Mouse (Mus musculus): ENCODE data around the gene Pepd.

Pepd gene

DNA sequence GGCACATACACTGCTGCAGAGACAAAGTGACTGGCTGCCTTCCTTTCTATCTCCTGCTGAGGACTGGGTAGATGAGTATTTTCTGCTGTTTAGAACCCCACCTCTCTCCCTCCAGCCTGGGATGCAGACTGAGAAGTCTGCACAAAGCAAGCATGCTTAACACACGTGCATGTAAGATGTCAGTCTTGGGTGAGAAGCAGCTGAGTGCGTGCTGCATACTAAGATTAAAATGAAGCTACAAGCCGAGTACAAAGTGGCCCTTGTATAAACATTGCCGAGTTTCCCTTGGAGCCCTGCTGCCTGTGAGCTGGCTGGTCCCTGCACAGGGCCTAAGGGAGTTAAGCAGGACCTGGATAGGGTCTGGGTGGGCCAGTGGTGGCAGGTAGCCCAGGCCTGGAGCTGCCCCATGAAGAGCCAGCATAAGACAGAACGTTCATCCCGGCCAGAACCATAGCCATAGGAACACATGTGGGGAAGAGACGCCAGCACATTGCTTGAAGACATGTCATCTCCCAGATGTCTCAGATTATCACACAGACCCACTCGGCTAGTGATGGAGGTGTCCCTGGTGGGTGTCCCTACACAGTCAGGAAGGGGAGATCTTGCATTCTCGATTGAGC, 115.7 kb downstream of the Pepd start:
- DNase-seq (ENCODE audit: low spot score) = peak; percentile 7

DNA sequence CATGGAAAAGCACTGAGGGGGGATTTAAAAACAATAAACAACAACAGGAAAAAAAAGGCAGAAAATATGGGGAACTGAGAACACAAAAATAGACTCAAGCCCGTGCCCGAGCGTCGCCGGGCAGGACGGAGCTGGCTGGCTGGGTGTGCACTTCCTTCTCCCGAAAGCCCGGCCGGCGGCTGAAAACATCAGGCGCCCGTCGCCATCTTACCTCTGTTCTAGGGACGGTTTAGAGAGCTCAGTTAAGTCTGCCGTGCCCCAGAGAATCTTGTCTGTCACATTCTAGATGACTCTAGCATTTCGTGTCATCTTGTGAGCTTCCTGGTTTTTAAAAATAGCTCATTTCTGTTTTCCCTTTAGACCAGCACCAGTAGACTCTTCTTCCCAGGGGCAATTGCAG, 116.4 kb downstream of the Pepd start:
- DNase-seq (ENCODE audit: low spot score) = peak; percentile 2

DNA sequence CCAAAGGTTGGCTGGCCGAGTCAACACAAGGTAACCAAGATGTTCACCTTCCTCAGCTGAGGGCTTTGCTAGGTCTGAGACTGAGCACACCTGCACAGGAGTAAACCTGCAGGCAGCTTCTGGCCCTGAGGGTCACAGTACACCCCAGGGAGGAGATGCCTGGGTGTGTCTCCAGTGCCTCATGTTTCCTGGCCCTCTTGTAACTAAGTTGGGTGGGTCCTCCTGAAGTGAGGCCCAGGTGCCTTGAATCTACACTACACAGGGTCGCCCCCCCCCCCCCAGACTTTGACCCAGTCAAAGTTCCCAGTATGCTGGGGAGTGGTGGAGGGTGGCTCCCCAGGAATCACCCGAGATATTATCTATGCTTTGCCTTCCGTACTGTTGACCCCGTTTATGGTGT, 117.0 kb downstream of the Pepd start:
- DNase-seq (ENCODE audit: low spot score) = no peak

DNA sequence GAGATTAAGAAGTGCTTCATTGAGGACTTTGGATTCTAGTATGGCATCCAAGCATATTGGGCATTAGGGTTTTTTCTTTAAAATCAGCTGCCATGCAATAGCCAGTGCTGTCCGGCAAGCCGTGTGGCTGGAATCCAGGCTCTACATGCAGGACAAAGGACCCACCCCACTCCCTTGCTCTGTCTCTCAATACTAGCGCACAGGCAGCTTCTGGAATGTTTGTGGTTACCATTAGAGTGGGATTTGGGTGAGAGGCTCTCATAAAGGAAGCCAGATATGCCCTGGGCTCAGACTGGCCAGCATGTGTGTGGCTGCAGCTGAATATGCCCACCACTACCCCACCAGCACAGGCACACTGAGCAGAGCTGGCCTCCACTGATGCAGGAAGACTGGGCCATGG, 117.5 kb downstream of the Pepd start:
- peak; percentile 25 for DNase-seq (ENCODE audit: low spot score)

DNA sequence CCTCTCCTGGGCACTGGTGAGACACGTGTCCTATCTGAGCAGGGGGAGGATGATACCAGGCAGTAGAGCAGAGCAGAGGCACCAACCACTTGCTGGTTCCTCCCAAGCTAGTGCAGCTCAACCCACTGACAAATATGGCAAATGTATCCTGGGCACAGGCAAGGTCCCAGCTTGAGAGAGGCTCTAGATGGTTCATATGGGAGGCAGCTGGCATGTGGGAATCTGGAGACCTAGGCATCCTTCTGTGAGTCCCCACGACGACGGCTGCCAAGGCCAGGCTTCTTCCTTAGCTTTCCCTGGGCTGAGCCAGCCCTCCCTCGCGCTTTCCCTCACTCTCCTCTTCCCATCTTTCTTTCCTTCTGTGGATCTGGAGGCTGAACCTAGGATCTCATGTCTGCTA, 118.4 kb downstream of the Pepd start:
- peak; percentile 16 for DNase-seq (ENCODE audit: low spot score)

DNA sequence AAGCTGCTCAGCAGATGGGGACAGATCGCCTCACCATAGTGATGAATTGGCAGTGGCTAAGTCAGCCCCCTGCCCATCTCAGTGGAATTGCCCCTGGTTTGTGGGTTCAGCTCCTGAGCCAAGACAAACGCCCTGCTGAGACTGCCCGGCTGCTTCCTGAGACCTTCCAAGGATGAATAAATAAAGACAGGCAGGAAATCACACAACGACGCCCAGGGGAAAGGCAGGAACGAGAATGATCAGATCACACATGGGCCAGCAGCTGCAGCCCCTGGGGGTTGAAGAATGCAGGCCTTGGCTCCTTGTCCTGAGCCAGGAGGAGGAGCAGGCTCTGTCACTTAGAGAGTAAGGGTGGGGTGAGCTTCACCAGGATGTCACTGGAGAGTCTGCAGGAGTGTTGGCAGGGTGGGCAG, 123.0 kb downstream of the Pepd start:
- no peak for DNase-seq (ENCODE audit: low spot score)

DNA sequence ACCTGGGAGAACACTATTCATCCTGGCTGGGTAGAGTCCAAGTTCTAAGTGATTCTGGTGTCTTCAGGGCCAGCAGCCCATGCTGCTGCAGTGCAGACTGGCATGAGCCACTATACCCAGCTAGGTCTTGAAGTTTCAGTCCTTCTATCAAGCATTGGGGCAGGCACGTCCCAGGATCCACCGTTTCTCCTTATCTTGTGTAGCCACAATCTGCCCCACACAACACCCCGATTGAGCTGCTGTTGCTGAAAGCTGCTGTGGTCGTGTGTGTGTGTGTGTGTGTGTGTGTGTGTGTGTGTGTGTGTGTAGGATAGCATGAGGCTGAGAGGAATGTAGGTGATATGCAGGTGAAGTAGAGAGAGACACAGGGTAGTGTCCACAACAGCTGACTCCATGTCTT, 123.4 kb downstream of the Pepd start:
- no peak for DNase-seq (ENCODE audit: low spot score)

DNA sequence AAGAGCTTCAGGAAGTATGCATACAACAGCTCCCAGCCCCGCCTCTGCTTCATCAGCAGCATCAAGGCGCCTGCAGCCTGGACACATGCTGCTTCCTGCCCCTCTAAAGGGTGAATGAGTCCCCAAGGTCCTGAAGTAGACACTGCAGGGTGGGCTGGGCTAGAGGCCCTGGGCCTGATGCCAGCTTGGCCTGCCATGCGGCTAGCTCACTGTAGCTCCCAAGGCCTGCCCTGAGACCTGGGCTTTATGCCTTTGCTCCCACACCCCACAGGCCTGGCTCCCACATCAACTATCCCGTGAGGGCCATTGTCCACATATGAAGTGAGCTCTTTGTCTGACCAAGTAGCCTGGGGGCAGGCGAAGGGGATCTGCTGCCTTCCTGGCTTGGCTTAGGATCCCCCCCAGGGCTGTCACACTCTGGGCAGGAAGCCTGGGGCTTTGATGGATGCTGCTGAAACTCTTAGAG, 124.1 kb downstream of the Pepd start:
- DNase-seq (ENCODE audit: low spot score) = peak; percentile 57

DNA sequence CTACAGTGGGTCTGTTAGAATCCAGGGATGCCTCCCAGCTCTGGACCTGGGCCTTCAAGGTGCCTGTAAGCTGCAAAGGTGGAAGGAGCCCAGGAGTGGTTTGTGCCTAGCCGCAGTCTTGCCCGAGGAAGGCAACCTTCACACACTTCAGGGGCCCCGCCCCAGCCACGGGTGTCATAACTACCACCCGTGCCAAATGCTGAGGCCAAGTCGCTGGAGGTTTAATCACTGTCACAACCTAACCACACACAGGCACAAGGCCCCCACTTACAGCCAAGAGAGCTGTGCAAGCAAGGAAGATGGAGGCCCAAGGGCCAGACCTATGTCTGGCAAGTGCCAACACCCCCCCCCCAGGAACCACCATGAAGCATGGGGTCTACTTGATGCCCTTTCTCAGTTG, 125.2 kb downstream of the Pepd start:
- DNase-seq (ENCODE audit: low spot score) = peak; percentile 69

DNA sequence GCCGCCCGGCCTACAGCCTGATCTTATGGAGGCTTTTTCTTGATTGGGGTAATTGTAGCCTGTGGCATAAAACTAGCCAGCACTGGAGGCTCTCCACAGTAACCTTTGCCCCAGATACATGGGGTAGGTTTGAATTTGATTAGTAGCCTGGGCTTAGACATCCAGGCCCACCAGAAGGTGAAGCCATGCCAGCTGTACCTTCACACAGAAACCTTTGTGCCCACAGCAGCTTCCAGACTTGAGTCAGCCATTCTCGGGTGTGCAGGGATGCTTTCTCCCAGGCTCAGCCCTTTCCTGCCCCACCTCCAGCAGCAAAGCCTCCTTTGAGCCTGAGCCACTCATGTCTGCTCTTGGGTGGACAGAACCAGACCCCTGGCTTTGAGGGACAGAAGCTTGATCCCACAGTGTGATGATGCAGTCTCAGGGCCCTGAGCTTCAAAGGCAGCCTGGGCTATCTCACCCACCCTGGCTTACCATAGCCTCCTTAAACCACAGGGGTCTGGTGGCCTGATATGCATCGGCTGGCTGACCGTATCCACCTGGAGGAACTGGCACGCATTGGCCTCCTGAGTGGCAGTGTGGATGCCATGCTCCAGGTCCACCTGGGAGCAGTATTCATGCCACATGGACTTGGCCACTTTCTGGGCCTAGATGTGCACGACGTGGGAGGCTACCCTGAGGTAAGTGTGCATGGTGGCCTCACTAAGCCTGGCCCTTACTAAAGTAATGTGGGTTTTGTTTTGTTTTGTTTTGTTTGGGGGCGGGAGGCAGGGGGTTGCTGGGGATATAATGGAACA, 128.2 kb downstream of the Pepd start:
- DNase-seq (ENCODE audit: low spot score) = peak; percentile 44

DNA sequence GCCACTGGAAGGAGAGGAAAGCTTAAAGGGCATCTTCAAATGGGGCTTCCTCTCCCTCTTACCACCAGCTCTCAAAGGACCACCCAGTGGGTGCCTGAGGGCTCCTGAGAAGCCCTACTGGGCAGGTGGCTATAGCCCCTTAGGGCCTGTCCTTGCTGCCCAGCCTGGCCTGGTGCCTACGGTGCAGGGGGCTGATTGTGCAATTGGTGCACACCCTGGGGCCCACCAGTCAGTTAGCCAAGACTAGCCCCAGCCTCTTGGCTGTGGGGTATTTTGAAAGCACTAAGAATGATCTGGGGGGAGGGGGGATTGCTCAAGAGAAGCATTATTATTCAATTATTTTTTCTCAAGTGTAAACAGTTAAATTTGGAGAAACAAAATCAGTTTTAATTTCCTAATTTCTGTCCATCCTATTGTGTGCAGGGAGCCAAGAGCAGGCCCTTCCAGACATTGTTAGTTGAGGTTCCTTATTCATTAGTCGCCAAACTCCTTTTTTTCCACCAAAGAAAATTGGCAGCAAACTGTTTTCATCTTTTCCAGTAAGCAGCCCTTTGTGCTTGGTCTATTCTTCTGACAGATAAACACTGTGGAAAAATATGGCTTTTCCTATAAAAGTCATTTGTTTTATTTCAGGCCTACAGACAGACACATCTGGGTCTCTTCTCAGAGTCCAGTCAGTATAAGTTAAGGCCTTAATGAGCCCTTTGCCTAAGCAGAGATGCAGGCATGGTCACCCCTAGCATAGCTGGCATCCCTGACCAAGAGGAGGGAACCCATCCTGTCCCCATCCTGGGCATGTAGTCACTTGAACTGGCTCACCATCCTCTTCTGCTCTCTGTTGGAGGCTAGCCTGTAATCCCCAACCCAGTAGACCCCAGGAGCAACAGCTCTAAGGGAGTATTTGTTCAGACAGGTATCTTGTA, 129.4 kb downstream of the Pepd start:
- DNase-seq (ENCODE audit: low spot score) = peak; percentile 70

DNA sequence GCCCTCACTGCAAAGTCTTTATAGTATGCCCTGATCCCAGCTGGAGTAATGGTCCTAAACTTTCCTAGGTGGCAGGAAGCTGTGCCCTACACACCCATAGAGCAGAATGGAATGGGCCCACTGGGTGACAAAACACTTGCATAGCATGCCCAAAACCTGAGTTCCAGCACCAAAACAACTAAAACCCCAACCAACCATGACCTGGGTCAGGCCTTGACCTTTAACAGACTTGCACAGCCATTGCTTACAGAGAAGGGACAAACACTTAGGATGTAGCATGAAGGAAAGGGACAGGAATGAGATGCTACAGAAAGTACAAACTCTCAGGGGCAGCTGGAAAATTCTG, 130.0 kb downstream of the Pepd start:
- peak; percentile 61 for DNase-seq (ENCODE audit: low spot score)

DNA sequence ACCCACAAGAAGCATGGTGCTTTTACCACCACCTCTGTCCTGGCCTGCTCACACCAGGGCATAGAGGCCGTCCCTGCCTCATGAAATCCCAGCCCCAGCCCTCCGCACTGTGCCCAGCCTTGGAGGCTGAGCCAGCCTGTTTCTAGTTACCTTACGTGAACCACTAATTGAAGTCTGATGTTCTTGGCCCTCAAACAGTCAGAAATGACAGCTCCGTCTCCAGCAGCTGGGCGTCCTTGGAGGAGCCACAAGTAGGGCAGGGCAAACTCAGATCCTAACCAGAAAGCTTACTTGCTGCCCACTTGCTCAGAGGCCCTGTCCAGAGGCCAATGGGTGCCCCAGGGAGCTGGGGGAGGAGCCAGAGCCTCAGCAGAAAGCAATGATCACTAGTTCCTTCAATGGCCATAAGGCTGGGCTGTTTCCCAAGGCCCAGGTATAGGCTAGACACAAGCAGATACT, 130.6 kb downstream of the Pepd start:
- peak; percentile 95 for DNase-seq (ENCODE audit: low spot score)

DNA sequence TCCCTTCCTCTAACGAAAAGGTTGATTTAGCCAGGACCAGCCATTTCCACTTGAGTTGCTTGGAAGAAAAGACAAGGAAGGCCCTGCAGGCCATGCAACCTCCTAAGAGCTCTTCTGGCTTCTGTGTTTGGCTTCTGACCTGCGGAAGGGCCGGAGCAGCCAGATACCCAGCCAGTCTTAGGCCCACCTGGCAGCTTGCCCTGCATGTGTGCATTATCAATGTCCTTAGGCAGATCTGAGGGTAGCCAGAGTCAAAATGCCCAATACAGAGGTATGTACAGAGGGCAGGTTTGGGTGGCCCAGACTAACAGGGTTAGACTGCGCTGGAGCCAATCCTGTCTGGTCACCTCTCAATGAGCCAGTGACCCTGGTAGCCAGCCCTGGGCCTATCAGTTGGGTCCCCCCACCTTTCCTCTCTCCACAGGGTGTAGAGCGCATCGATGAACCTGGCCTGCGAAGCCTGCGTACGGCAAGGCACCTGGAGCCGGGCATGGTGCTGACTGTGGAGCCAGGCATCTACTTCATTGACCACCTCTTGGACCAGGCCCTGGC, 131.2 kb downstream of the Pepd start:
- no peak for DNase-seq (ENCODE audit: low spot score)

DNA sequence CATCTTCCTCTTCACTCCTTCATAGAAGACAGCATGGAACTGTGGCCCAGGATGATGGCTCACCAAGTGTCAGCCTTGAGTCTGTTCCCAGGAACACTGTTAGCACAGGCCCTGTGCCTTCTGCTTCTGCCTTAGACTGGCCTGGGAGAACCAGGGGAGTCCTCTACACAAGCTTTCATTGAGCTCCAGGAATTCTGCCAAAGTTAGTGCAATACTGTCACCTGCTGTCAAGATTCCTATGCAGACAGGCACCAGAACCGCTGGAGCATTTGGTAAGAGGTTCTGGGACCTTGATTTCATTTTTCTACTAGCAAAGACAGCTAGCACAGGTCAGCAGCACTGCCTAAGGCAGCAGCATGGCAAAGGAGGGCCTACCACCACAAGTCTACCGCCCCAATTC, 132.5 kb downstream of the Pepd start:
- DNase-seq (ENCODE audit: low spot score) = peak; percentile 63

DNA sequence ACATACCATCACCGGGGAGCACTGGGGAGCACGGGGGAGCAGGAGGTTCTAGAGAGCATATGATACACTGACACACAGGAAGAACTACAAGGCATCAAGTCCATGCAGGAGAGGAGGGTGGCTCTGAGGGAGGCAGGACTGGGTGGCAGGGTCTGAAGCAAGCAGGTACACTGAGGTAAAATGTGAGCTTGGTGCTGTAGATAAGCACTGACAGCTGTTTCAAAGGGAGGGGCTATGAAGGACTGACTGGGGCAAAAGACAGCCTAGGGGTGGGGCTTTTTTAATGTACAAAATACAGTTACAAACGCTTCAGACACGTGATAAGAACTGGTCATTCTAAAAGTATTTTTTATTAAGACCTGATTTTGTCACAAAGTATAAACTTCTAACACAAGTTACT, 133.9 kb downstream of the Pepd start:
- no peak for DNase-seq (ENCODE audit: low spot score)

DNA sequence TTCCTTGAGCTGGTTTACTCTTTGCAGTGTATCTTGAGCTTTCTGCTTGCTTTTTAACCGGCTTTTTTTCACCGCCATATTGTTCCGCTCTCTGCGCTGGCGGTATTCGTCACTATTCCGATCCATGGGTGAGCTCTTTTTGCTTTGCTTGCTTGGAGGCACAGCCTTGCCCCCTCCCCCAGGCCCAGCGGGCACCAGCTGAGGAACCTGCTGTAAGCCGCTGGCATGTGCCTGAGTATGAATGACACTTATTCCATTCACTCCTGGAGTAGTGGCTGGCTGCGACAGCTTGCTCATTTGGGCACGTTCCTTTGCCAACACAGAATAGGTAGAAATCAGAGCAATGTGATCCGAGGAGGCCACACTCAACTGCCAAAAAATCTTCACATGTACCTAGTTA, 138.4 kb downstream of the Pepd start:
- DNase-seq (ENCODE audit: low spot score) = peak; percentile 24

DNA sequence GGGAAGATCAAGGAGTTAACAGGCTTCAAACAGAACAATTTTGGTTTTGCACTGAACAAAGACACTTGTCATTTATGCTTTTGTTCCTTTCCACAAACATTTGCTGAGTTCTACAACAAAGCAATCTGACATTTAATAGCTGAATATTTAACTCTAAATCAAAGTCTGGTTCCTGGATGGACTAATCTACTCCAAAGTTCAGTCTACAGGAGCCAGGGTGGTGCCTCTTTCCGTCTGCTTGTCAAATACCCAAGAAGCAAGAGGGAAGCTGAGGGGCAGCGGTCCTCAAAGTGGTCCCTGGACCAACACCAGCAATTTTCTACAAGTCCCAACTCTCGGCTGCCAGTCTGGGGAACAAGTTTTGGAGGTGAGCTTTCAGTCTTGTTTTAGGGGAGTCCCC, 141.0 kb downstream of the Pepd start:
- DNase-seq (ENCODE audit: low spot score) = peak; percentile 41

DNA sequence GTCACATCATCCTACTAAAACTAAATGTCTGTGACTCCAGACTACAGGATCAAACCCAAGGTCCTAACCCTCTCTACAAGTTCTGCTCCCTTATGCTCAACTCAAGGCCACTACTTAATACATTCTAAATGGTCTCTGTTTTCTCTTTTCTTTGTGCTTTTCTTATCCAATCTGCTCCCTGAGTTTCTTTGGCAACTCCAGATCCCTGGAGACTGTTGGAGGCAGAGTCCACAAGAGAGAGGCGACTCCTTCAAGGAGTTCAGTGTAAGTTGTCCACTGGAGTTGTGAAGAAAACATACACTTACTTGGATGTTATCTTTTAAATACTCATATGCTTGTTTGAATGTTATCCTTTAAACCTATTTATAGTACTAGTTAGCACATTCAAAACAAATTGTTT, 142.1 kb downstream of the Pepd start:
- peak; percentile 85 for DNase-seq (ENCODE audit: low spot score)

DNA sequence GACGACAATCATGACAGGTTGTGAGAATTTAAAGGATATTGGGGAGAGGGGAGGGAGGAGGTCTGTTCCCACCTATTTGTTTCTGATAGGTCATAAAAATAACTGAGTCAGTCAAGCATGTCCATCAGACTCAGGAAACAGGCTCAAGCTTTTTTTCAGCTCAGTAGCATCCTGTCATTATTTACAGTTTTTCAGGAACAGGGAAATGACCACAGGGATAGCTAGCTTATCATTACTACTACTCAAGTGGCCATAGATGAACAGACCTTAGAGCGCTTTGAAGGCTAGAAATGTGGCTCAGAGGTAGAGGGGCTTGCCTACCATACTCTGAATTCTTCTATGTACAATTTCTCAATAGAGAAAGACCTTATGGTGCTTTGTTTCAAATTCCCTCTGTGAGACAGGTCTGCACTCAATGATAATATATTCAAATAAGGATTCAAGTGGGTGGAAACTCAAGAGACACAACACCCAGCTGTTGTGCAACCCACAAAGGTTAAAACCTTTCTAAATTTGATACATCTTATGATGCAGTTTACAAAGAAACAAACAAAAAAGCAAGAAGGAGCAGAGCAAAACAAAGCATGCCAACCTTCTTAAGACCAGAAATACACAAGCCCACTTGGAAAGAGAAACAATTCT, 142.9 kb downstream of the Pepd start:
- DNase-seq (ENCODE audit: low spot score) = peak; percentile 56

DNA sequence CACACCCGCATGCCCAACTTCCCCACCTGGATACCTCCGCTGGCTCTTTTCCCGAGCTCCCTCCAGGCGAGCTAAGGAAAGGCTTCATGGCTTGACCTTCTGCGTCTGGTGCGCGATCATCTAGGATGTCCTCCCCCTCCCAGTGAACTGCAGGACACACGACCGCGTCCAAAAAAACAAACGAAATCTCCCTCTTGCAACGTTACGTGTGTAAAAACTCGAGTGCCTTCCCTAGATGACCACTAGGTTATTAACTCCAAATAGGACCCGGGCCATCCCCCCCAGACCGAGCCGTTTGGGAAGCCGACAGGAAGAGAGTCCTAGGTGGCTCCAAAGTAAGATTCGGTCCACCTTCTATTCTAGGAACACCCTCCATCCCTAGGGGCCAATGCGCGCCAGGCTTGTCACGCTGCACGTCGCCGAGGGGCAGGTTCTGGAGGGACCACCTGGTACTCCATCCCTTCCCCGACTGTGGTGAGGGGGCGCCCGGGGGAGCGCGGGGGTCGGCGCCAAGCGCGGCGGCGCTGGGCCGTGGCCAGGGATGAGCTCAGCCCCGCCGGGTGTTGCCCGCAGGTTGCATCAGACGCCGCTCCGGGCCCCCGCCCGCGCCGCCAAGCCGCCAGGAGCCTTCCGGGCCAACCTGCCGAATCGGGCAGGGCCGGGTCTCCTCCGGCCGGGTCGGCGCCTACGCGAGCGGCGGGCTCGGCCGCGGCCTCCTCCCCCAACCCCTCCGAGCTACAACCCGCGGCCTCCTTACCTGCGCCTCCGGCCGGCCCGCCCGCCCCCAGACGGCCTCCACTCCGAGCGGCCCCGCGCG, 143.6 kb downstream of the Pepd start:
- peak; percentile 51 for DNase-seq (ENCODE audit: low spot score)

All from adipocyte (in vitro differentiated cells).